Mouse (Mus musculus) CH12.LX (cell line): ENCODE results near the gene Npm3.

Source experiments
- CHD2 ChIP-seq: IDR thresholded peaks from 2 replicates; pipeline ENCODE4 v1.6.1; 2011; ENCODE audit warnings: low read length, improper control_type of control experiment
- CTCF ChIP-seq, 2 experiments: IDR thresholded peaks in 1 of 2; conservative IDR thresholded peaks in 1 of 2; 2 replicates each; pipeline ENCODE4 v1.5.1; 2011 to 2012; ENCODE audit warnings: low read depth in 2 of 2, low read length in 2 of 2, improper control_type of control experiment in 1 of 2, inconsistent platforms in 1 of 2, mild to moderate bottlenecking in 1 of 2, moderate library complexity in 1 of 2
- E2F4 ChIP-seq: IDR thresholded peaks from 2 replicates; pipeline ENCODE4 v1.6.1; 2011; ENCODE audit warnings: low read depth, low read length, improper control_type of control experiment; ENCODE audit not compliant: insufficient replicate concordance
- EP300 ChIP-seq: IDR thresholded peaks from 2 replicates; pipeline ENCODE4 v1.6.1; 2011; ENCODE audit warnings: low read length, improper control_type of control experiment
- JUN ChIP-seq: IDR thresholded peaks from 2 replicates; pipeline ENCODE4 v1.6.1; 2011; ENCODE audit warnings: low read depth, mild to moderate bottlenecking, low read length, improper control_type of control experiment, moderate library complexity; ENCODE audit not compliant: insufficient read depth
- MAX ChIP-seq: IDR thresholded peaks from 2 replicates; pipeline ENCODE4 v1.6.1; 2011; ENCODE audit warnings: low read length, improper control_type of control experiment
- ZNF384 ChIP-seq: IDR thresholded peaks from 2 replicates; pipeline ENCODE4 v1.6.1; 2012; ENCODE audit warnings: low read depth, low read length, improper control_type of control experiment, inconsistent platforms

DNA sequence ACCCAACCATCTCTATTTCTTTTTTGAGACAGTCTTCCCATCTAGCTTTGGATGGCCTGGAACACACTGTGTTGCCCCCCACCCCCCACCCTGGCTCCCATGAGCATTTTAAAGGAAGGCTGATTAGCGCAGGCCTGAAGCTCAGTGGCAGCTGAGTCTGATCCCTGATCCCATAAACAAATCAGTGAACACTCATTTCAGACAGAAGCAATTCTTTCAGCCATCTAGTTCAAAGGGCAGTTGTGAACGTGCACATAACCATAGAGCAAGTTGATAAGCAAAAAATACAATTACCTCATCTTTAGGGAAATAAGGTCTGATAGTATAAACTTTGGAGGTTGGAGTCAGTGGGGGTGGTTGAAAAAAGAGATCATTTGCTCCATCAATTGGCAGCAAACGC, 11.4 kb upstream of the Npm3 start:
- TF ChIP-seq EP300, result no peak
- no peak for TF ChIP-seq ZNF384
- no peak for TF ChIP-seq E2F4
- TF ChIP-seq CTCF (conservative IDR thresholded peaks at IDR 0.05 in 1 of 2, IDR thresholded peaks at IDR 0.05 in 1 of 2; ENCODE audit: low read depth in 2 of 2, low read length in 2 of 2), result no peak
- TF ChIP-seq JUN, result no peak
- no peak for TF ChIP-seq CHD2
- TF ChIP-seq MAX, result no peak
